Mouse (Mus musculus): ENCODE data around the gene Slc22a3.

DNA sequence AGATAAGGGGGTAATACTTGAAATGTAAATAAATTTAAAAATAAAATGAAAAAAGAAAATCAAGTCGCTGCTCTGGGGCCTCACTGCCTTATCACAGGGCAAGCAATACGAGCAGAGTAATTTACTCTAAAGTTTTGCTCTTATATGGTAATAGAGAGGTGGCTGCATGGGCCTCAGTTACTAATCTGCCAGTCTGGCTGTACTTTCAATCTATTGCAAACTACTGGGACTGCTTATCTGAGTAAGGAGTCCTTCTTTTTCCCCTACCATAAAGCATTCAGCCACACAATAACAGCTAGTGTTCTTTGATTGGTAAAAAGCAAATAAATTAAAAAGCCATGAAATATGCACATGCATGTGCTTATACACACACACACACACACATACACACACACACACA lies 125.9 kb downstream of the Slc22a3 start:
- TF ChIP-seq POLR2A (IDR thresholded peaks at IDR 0.05; ENCODE audit: low read depth, low read length) (no peak), CTCF (IDR thresholded peaks at IDR 0.05; ENCODE audit: borderline replicate concordance, insufficient read depth, low read length) (no peak)
